Mouse (Mus musculus): ENCODE data around the gene Map3k5. TPM values are rescaled to one million over a fixed set of nuclear protein-coding genes. Genes with fewer than 3 reads are reported as not detected.

Map3k5 gene
- total RNA-seq, 2 experiments from 2014 or later = 6.5 to 6.6 TPM

GRCm38 (mm10) chr10:19996151-19996550 lies 61.9 kb downstream of the Map3k5 start:
- DNase-seq = no peak
- intact Hi-C loops (cut with DNase I; ENCODE audit: low total_unique reads) = no loop called here

DNA sequence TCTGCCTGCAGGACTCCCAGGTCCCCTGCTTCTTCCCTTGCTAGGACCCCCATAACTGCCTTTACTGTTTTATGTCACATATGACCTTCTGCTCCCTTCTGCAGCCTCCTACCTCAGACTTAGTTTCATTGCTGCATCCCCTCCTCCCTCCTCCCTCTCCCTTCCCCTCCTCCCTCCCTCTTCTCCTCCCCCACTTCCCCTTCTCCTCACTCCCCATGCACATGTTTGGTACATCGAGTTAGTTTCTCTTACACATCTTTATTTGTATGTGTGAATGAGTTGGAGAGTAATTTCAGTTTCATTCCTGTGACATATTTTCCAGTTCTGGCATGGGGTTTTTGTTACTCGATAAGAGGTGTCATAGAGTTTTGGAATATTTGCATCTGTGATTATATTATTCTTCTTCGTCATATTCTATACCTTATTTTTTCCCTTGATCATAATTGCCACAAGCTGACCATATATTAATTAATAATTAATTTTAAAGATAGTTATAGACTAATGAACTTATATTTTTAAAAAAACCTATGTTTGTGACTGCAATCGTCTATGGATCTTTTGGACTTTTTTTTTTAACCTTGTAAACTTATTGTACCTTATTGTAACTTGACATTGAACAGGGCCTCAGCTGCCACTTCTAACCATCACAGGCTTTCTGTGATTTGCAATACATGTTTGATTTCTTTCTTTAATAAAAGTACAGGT lies 65.6 kb downstream of the Map3k5 start:
- intact Hi-C loops (cut with DNase I; ENCODE audit: low total_unique reads) = no loop called here

DNA sequence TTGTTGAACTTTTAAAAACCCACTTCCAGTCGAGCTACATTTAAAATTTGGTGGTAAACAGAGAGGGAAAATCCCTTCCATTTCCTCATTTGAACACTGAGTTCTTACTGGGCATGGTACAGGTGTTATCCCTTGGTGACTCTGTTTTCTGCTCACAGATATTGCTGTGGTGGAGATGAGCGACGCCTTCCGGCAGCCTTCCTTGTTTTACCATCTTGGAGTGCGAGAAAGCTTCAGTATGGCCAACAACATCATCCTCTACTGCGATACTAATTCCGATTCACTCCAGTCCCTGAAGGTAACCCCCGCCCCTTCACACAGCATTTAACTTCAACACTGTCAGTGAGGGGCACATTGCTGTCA lies 66.1 kb downstream of the Map3k5 start:
- intact Hi-C loops (cut with DNase I; ENCODE audit: low total_unique reads) = no loop called here
- DNase-seq = no peak

More for the DNA sequence above, 65.6 kb downstream of the Map3k5 start:
- DNase-seq = no peak

DNA sequence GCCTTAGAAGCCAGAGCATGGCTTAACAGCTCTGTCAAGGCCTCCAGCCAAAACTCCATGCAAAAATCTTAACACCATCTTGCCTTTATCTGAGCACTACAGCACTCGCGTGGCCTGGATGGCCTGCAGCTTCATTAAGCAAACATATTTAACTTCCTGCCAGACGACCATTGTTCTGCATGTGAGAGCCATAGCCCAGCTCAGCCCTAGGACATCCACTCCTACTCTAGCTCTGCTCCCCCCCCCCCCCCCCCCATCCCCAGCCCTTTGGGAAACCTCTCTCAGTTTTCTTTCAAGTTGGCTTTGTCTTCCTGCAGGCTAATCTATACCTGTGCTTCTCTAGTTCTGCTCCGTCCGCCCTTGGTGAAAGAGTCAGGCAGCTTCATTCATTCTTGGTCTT lies 67.7 kb downstream of the Map3k5 start:
- no peak for DNase-seq
- intact Hi-C loops (cut with DNase I; ENCODE audit: low total_unique reads) = no loop called here

DNA sequence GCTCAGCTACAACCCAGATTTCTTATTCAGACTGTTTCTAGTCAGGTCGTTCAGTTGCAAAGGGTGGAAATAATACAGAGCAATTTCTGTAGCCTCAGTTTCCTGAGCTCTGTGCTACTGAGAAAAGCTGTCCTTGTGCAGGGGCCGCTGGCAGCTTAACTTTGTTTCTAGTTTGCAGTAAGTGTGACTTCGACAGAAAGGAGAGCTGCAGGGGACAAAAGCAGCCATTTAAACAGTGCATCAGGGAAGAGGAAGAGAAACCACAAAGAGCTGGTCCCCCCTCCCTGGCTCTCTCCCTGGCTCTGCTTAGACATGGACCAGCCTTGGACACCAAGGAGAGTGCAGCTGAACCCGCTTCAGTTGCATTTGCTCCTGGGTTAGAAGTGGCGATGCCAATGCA lies 68.7 kb downstream of the Map3k5 start:
- DNase-seq = no peak
- intact Hi-C loops (cut with DNase I; ENCODE audit: low total_unique reads) = no loop called here

DNA sequence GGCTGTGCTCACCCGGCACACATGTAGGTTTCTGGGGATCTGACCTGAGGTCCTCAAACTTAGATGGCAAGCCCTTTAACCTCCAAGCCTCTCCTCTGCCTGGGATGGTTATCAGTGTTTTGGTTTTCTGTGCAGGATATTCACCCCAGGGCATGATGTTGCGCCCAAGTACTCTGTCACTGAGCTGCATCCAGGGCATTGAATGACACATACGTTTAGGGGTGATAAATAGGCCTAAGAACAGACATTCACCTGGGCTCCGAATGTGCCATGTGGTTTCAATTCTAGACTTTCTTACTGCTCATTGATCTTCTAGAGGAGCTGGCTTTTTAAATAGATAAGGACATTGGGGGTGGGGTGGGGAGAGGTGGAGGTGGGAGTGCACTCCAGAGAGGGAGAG lies 70.5 kb downstream of the Map3k5 start:
- DNase-seq = no peak
- intact Hi-C loops (cut with DNase I; ENCODE audit: low total_unique reads) = no loop called here

GRCm38 (mm10) chr10:20005491-20005952 lies 71.2 kb downstream of the Map3k5 start:
- intact Hi-C loops (cut with DNase I; ENCODE audit: low total_unique reads) = no loop called here

GRCm38 (mm10) chr10:20006333-20007093 lies 72.2 kb downstream of the Map3k5 start:
- peak; percentile 17 for DNase-seq
- intact Hi-C loops (cut with DNase I; ENCODE audit: low total_unique reads) = no loop called here

More at GRCm38 (mm10) chr10:20005491-20005952, 71.2 kb downstream of the Map3k5 start:
- no peak for DNase-seq

DNA sequence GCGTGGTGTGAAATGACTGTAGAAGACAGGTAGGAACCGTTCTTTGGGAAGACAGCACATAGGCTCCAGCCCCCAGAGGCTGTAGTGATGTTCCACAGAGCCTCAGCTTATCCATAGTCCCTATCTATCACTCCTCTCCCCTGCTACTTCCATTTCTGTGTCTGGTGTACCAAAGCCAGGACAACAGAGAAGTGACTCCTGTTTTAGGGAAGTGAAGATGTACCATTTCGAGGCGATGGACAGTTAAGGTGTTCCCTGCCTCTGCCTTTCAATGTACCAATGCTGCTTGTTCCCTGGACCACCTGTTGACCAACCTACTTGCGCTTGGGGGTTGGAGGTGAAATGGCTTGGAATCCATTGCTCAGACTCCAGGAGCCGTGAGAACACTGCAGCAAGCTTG lies 75.0 kb downstream of the Map3k5 start:
- DNase-seq = no peak
- intact Hi-C loops (cut with DNase I; ENCODE audit: low total_unique reads) = no loop called here

- no peak for DNase-seq
Measured at GRCm38 (mm10) chr10:20010018-20010417, 75.7 kb downstream of the Map3k5 start.

GRCm38 (mm10) chr10:20018406-20018805 lies 84.1 kb downstream of the Map3k5 start:
- intact Hi-C loops (cut with DNase I; ENCODE audit: low total_unique reads) = no loop called here
- no peak for DNase-seq

More at GRCm38 (mm10) chr10:20010018-20010417, 75.7 kb downstream of the Map3k5 start:
- intact Hi-C loops (cut with DNase I; ENCODE audit: low total_unique reads) = no loop called here

GRCm38 (mm10) chr10:20018806-20019205 lies 84.5 kb downstream of the Map3k5 start:
- intact Hi-C loops (cut with DNase I; ENCODE audit: low total_unique reads) = no loop called here
- no peak for DNase-seq

DNA sequence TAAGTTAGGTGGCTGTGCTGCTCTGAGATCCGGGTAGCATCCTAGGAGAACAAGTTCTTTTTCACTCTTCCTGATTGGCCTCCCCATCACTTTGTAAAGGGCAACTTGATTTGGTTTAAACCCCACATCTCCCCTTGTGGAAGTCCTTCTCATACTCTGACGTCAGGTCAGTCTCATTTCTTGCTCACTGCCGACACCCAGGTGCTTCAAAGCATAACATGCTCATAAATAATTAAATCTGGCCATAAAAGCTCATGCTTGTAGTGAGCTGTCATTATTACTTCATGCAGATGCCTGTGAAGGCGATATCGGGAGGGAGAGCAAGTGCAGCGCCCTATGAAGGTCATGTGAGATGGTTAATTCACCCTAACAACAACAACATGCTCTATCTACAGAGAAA lies 87.0 kb downstream of the Map3k5 start:
- DNase-seq = no peak
- intact Hi-C loops (cut with DNase I; ENCODE audit: low total_unique reads) = no loop called here

GRCm38 (mm10) chr10:20021670-20022468 lies 87.6 kb downstream of the Map3k5 start:
- intact Hi-C loops (cut with DNase I; ENCODE audit: low total_unique reads) = no loop called here
- no peak for DNase-seq

DNA sequence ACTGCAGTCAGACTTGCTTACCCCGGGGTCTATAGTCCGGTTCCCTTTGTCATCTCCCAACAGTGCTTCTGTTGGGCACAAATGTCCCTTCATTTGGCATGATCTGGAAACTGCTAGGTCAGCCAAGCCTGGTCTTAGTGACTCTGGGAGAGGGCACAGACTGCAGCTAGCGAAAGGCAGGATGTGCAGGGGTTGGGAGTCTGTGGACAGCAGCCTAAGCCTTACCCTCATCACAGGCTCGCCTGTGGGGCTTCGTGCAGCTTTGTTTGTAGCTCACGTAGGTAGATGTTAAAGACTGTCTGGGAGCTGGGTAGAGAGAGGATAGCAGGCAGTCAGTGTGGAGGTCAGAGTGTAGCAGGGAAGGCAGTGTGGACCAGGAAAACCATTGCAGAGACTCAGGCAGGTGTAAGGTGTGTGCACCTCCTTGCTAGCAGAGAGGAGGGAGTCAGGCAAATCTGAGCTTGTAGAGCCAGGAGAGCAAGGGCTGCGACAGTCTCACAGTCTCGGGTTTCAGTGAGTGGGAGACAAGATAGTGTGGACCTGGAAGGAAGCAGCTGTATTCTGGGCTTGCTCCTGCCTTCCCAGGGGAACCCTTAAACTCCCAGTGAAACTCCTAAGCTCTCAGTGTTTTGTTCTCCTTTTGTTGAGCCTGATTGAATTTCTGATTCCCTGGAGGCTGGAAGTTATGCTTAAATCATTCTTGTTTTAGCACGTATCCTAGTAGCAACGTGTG lies 88.5 kb downstream of the Map3k5 start:
- intact Hi-C loops (cut with DNase I; ENCODE audit: low total_unique reads) = no loop called here
- DNase-seq = no peak

DNA sequence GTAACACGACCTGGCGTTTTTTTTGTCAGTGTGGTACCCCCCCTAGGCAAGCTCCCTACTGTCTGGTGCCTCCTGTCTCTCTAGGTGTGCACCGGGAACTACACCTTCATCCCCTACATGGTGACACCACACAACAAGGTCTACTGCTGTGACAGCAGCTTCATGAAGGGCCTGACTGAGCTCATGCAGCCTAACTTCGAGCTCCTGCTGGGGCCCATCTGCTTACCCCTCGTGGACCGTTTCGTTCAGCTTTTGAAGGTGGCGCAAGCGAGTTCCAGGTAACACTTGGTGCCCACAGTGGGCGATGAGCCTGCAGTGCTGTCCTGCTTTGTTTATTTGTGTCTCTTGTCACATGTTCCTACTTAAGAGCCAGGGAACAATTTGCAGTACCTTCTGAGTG lies 89.3 kb downstream of the Map3k5 start:
- no peak for DNase-seq
- intact Hi-C loops (cut with DNase I; ENCODE audit: low total_unique reads) = no loop called here

DNA sequence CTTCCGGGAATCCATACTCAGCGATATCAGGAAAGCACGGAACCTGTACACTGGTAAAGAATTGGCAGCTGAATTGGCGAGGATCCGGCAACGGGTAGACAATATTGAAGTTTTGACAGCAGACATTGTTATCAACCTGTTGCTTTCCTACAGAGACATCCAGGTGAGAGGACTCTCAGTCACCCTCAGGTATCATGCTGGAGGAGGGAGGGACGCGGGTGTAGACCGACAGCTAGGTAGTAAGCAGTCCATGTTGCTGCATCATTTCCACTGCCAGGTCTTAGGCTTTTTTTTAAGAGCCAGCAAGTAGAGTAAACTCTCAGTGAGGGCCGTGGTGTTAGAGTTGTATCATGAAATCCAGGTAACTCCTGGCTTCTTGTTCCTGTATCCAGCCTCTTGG lies 90.6 kb downstream of the Map3k5 start:
- no peak for DNase-seq
- intact Hi-C loops (cut with DNase I; ENCODE audit: low total_unique reads) = no loop called here

GRCm38 (mm10) chr10:20025781-20026520 lies 91.7 kb downstream of the Map3k5 start:
- intact Hi-C loops (cut with DNase I; ENCODE audit: low total_unique reads) = no loop called here
- DNase-seq = no peak

- intact Hi-C loops (cut with DNase I; ENCODE audit: low total_unique reads) = no loop called here
- DNase-seq = no peak
Measured at GRCm38 (mm10) chr10:20030703-20031102, 96.4 kb downstream of the Map3k5 start.

Measured in gastrocnemius, postnatal 14 days (tissue).